Mouse (Mus musculus): Measurements from ENCODE around the gene Frmd4a.
"Not testable (repeated sequence)": the region's sequence is repeated elsewhere in the genome, so short reads cannot be mapped to it uniquely, and the experiment has no call there.

Gene Frmd4a

GRCm38 (mm10) chr2:4291671-4292070 is 274.2 kb downstream of the Frmd4a start:
- DNase-seq: no peak

DNA sequence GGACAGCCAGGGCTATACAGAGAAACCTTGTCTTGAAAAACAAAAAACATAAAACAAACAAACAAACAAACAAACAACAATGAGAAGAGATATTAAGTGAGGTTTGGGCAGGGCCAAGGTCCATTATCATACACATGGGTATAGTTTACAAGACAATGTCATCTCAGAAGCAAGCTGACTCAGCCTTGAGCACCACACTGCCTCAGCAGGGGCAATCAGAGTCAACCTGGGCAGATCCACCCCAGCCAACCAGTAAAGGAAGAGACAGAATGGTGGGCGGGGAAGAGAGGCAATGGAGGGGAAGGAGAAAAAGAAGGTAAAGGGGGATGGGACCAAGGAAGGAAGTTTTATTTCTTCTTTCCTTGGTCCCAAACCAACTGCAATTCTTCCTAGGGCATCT is 276.2 kb downstream of the Frmd4a start:
- DNase-seq: no peak

GRCm38 (mm10) chr2:4295641-4296040 is 278.1 kb downstream of the Frmd4a start:
- no peak for DNase-seq

DNA sequence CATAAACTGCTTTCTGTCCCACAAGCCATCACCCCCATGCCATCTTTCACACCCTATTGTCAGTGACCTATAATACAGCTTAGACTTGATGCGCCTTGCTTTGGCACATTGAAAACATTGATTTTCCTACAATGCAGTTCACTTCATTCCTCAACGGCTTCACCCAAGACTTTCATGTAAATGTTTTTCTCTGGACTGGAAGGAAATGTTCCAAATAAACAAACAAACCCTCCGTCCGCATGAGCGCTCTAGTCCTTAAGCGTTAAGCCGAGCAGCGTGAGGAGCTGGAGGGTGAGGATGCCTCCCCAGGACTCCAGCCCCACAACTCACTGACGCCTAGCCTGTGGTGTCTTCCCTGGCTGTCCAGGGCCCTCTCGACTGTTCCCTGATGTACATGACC is 279.4 kb downstream of the Frmd4a start:
- no peak for DNase-seq

DNA sequence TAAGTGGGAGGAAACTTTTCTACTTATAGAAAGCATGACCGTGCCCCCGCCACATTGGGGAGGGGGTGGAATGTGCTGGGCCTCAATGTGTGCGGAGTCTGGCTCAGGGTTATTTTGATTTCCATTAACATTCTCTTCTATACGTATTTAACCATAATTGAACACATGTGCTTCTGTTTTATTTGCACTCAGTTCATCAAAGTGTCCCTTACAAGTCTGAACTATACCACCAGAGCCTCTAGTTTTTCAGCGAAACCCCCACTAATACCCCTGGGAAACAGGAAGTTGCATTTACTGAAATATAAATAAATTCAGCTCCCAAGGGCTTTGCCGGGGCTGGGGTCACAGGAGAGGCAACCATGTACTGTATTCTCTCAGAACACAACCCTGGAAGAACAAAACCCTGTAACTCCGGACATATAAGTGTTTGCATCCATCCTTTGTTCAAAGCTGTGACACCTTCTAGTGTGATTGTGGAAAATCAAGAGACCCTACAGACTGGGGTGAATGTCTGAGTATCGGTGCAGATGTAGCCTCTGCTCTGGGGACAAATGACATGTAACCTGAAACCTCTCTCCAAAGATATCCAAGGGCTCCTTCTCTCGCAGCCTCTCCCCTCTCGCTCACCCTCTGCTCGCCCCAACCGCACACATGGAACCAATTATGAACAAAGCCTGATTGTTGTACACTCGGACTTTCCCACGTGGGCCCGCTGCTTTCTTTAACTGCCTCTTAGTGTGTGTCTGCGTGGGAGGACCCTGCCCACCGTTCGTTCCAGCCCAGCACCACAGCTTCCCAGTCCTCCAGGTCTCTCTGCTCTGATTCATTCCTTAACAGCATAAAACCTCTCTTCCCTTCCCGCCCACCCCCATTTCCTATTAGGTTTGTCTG is 281.1 kb downstream of the Frmd4a start:
- DNase-seq: no peak

- no peak for DNase-seq
Measured at GRCm38 (mm10) chr2:4299593-4299992, 282.1 kb downstream of the Frmd4a start.

DNA sequence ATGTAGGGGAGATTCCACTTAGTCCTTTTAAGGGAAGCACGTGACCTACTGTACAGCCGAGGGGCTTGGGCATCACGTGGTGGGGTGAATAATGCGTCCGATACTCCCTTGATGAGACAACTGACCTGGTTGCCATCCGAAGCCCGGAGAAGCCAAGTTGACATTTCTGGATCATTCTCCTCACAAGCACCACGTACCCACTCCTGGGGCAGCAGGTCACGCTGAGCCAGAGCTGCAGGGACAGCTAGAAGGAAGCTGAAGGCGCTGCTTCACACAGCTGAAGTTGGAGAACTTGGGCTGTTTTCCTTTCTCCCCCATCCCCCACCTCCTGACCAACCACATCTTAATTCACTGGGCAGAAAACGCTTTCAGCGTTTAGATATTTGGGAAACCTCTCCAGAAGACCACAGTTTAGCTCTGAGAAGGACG is 282.9 kb downstream of the Frmd4a start:
- no peak for DNase-seq

- no peak for DNase-seq
Measured at GRCm38 (mm10) chr2:4300816-4301215, 283.3 kb downstream of the Frmd4a start.

DNA sequence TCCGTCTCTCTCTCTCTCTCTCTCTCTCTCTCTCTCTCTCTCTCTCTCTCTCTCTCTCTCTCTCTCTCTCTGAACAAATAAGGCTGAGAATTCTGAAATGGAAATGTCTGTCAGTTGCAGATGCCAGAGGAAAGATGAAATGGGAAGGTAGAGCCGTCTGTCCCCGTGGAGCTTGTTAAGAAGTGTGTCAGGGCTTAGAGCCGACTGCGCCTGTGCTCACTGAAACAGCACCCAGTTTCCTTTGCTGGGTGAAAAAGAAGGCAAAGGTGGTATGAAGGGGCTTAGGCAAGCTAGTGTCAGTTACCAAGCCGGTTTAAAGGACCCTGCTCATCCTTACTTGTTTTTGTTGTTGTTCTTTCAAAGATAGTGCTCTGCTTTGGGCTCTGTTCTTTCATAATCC is 283.7 kb downstream of the Frmd4a start:
- no peak for DNase-seq

DNA sequence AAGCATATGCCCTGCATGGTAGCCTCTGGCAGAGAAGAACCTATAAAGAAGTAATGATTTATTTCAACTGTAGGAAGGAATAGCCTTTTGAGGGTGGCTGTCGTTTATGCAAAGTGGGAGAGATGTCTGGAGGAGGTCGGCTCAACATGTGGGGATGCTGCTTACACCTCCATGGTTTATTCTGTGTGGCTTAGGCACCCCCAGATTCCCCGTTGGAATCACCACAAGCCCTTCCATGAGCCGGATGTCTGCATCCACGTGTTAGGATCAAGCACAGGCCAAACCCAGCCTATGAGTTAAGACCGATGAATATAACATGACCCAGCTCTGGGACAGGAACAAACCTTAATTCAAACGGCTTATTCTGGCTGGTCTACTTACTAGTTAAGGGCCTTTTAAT is 284.2 kb downstream of the Frmd4a start:
- no peak for DNase-seq

DNA sequence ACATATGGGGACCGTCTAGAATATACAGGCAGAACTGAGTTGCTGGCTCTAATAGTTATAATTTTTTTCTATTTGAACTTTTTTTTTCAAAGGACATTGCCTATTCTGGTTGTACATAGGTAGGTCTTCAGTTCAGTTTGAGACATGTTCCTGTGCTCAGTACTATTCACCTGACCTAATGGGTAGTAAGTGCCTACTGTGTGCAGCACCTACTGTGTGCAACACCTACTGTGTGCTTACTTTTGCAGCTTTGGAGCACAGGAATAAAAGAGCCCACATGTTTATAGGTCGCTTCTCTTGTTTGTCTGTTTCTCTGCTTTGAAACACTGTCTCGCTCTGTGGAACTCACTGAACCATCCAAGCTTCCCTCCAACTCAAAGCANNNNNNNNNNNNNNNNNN is 284.6 kb downstream of the Frmd4a start:
- no peak for DNase-seq

- no peak for DNase-seq
Measured at GRCm38 (mm10) chr2:4307076-4307475, 289.6 kb downstream of the Frmd4a start.

DNA sequence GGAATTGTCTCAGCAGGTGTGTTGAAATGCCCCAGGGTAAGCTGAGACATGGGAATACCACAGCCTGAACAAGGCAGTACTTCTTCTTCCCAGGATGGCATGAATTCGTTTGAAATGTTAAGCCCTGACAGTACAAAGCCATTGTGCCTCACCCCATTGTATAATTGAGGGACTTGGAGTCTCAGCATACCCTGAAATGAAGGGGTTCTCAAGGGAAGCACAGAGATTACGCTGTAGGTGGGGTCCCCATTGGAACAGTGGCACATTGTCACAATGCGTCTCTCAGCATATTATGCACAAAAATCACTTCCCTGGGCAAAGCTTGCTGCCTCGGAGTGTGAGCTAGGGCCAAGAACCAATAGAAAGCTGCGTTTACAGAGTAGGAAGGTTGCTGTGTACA is 297.0 kb downstream of the Frmd4a start:
- DNase-seq: no peak

DNA sequence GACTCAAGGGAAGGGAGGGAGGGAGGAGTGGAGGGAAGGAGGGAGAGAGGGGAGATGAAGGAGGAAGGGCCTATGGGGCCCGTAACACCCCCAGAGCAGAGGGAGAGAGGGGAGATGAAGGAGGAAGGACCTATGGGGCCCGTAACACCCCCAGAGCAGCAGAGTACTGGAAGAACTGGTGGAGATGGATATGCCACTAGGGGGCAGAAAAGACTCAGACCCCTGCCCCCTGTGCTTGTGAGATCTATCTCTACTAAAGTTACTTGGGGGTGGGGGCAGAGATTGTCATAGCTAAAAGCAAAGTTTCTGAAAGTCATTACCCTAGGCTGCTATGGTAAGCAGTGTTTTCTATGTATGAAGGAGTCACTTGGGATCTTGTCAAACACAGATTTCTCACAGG is 299.1 kb downstream of the Frmd4a start:
- DNase-seq: no peak

DNA sequence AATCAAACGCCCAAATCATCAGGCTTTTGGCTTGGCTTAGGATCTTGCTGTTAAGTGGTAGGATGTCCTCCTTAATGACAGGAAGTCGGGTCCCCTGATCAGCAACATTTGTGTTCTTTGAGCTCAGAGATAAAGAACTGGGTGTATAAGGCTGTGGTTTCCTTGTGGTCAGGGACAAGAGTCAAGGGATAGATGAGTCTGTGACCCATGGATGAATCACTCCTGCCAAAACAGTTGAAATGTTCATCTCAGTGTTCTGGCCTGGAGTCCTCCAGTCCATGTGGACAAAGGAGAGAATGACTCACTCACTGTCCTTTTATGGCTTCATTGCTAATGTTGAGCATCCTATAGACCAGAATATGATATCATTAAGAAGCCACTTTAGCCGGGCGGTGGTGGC is 300.6 kb downstream of the Frmd4a start:
- no peak for DNase-seq

- no peak for DNase-seq
Measured at GRCm38 (mm10) chr2:4326241-4327010, 308.9 kb downstream of the Frmd4a start.

DNA sequence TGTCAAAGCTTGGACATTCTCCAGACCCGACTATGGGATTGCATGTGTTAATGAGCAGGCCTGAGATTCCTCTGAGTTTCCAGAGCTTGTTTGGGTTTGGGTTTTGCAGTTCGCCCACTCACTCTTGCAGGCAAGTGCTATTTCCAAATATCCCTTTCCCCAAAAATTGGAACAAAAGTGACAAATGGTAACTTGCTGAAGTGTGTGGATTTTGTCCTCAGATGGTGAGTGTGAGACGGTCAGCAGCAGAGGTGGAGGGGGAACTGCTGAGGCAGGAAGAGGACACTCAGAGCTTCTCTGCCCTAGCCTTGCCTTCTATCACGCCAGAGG is 309.5 kb downstream of the Frmd4a start:
- no peak for DNase-seq

GRCm38 (mm10) chr2:4332441-4332840 is 314.9 kb downstream of the Frmd4a start:
- no peak for DNase-seq

GRCm38 (mm10) chr2:4334201-4334600 is 316.7 kb downstream of the Frmd4a start:
- DNase-seq: peak; percentile 12

DNA sequence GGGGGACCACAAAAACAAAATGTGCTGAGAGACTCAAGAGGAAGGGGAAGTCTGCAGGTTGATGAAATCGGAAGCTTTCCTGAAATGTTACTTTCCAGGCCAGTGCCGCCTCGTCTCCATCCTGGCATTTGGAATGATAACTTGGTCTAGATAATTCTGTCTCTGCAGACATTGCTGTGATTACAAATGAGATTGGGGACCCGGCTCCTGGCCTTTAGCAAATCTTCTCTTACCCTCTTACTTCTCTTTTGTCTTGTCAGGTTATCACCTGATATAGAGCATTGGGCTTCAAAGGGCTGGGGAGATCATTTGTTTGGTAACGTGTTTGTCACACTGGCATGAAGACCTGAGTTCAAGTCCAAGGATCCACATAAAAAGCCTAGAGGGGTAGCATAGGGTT is 317.4 kb downstream of the Frmd4a start:
- no peak for DNase-seq

DNA sequence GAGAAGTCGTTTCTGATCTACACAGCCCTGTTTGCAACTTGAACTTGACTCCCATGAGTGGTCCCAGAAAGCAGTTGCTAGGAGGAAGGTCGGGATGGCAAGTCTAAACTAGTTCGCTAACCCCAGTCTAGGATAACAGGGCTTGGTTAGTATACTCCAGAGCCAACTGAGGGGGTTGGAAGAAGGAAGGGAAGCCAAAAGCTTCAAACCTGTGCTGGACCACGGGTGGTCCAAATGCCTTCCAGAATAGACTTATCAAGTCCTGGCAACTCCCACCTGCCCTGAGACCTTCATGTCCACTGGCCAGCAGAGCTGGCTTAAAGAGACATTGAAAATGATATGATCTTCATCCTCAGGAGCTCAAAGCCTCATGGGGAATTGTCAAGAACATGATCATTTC is 318.4 kb downstream of the Frmd4a start:
- DNase-seq: no peak

- DNase-seq: not testable (repeated sequence)
Measured at GRCm38 (mm10) chr2:4338290-4338689, 320.8 kb downstream of the Frmd4a start.

- DNase-seq: no peak
Measured at GRCm38 (mm10) chr2:4339128-4339527, 321.6 kb downstream of the Frmd4a start.

DNA sequence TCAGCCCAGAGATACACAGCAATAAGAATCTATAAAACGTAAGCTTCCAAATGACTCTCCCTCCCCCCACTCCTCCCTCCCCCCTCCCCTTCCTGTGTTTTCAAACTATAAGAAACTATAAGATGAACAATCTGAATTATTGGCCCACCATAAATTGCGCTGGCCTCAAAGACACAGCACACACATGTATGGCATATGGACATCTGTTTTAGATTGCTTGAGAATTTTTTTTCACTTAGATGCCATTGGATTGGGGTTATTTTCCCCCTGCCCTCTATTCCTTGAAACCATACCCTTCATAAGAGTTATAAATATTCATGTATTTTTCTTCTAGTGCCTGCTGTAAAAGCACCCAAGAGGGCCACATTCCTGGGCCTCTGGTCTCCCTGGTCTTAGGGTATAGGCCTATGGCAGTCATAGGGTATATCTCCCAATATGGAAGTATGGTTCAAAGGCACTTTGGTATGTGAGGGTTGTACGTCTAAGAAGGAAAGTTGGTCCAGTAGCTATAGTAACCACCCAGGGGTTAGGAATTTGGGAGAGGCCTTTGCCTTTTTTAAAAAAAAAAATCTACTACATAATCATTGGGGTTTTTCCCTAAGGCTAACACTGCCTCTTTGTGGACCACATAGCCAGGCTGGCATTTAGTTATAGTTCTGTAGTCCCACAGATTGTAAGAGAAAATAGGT is 322.2 kb downstream of the Frmd4a start:
- DNase-seq: no peak
